Mouse (Mus musculus) kidney, embryonic 14.5 days (tissue): Measurements from ENCODE around the gene Wdr45. TPM values are rescaled to one million over a fixed set of nuclear protein-coding genes. Genes with fewer than 3 reads are reported as not detected.

Source experiments
- ATAC-seq: fragments of 200-750 bp; cut with Nextera tagmentation; 2 replicates; pipeline ENCODE4 v1.8.0; 2017; ENCODE audit warnings: moderate number of reproducible peaks, mild to moderate bottlenecking, moderate TSS enrichment, moderate library complexity; ENCODE audit not compliant: low FRiP score, low TSS enrichment
- H3K27ac ChIP-seq: fragments of 300-500 bp; sonication (generic); 2 replicates; pipeline ENCODE4 v1.5.1; 2014; ENCODE audit warnings: low read depth, mild to moderate bottlenecking, low read length, moderate library complexity, mixed read lengths
- H3K27me3 ChIP-seq: fragments of 300-500 bp; sonication (generic); 2 replicates; pipeline ENCODE4 v1.6.1; 2014; ENCODE audit warnings: mild to moderate bottlenecking, low read length; ENCODE audit not compliant: control insufficient read depth, insufficient read depth
- H3K36me3 ChIP-seq: fragments of 300-500 bp; sonication (generic); 2 replicates; pipeline ENCODE4 v1.6.1; 2014; ENCODE audit warnings: low read length, mixed read lengths; ENCODE audit not compliant: control insufficient read depth, insufficient read depth
- H3K4me1 ChIP-seq: fragments of 300-500 bp; sonication (generic); 2 replicates; pipeline ENCODE4 v1.6.1; 2014; ENCODE audit warnings: low read length, mixed read lengths; ENCODE audit not compliant: control insufficient read depth, insufficient read depth
- H3K4me2 ChIP-seq: fragments of 300-500 bp; sonication (generic); replicated peaks from 2 replicates; pipeline ENCODE4 v1.6.1; 2014; ENCODE audit warnings: low read depth, mild to moderate bottlenecking, low read length
- H3K4me3 ChIP-seq: fragments of 300-500 bp; sonication (generic); 2 replicates; pipeline ENCODE4 v1.5.1; 2014; ENCODE audit warnings: mild to moderate bottlenecking, low read length
- H3K9ac ChIP-seq: fragments of 300-500 bp; sonication (generic); 2 replicates; pipeline ENCODE4 v1.6.1; 2014; ENCODE audit warnings: low read depth, mild to moderate bottlenecking, low read length, moderate library complexity
- H3K9me3 ChIP-seq: fragments of 300-500 bp; sonication (generic); 2 replicates; pipeline ENCODE4 v1.6.1; 2016; ENCODE audit warnings: low read length; ENCODE audit not compliant: control insufficient read depth
- WGBS: fragments of 180-500 bp; shearing (Covaris S2); extraction: QIAGEN DNeasy Blood & Tissue Kit; methylation state at CpG from one replicate; pipeline ENCODE4 v1.1.7; 2014; 5-methylcytosine and 5-hydroxymethylcytosine counted together
- polyA plus RNA-seq: library from polyadenylated mRNA; unstranded; fragments of >200 nt; fragmentation: Nextera tagmentation; extraction: Ambion mirVana; gene quantifications from 2 replicates; pipeline ENCODE4 v1.2.1, GENCODE M21; 2014

Wdr45 gene
- polyA plus RNA-seq, 1 experiment from 2014 or later = 26.0 TPM

- Histone ChIP-seq H3K9me3 (no peaks in the 10 kb centered on the region), H3K9ac (no peak overlapping the region), H3K4me1 (no peaks in the 10 kb centered on the region), H3K4me2 (peak overlapping the region; percentile 55), H3K27me3 (no peaks in the 10 kb centered on the region), H3K4me3 (peak overlapping the region; percentile 60), H3K27ac (no peak overlapping the region), H3K36me3 (peaks cover 6% of the 10 kb centered on the region; the same call in 1 of the 2 replicates)
- WGBS = 33% methylated on average over 13 of the region's 13 CpGs
- ATAC-seq = no peak
Measured at GRCm38 (mm10) chrX:7765281-7765670, 51.1 kb downstream of the Wdr45 start.

GRCm38 (mm10) chrX:7765764-7766163, 51.6 kb downstream of the Wdr45 start:
- WGBS = 23% methylated on average over 11 of the region's 11 CpGs
- peak overlapping the region; percentile 31; the same call in 1 of the 2 replicates for H3K9ac ChIP-seq
- H3K4me3 ChIP-seq = peak overlapping the region; percentile 60
- H3K36me3 ChIP-seq = peaks cover 8% of the 10 kb centered on the region; the same call in 1 of the 2 replicates
- peak; percentile 56 for ATAC-seq
- no peak overlapping the region for H3K27ac ChIP-seq
- H3K4me2 ChIP-seq = peak overlapping the region; percentile 55
- H3K9me3 ChIP-seq = no peaks in the 10 kb centered on the region
- no peaks in the 10 kb centered on the region for H3K4me1 ChIP-seq
- no peaks in the 10 kb centered on the region for H3K27me3 ChIP-seq

- no peak for ATAC-seq
- H3K4me3 ChIP-seq = no peak overlapping the region
Measured at GRCm38 (mm10) chrX:7769302-7770017, 55.3 kb downstream of the Wdr45 start.

GRCm38 (mm10) chrX:7772766-7773165, 58.6 kb downstream of the Wdr45 start:
- WGBS = 58% methylated on average over 2 of the region's 2 CpGs
- H3K36me3 ChIP-seq = peaks cover 27% of the 10 kb centered on the region; the same call in 1 of the 2 replicates
- no peaks in the 10 kb centered on the region for H3K9me3 ChIP-seq

More at GRCm38 (mm10) chrX:7769302-7770017, 55.3 kb downstream of the Wdr45 start:
- Histone ChIP-seq H3K27ac (no peak overlapping the region), H3K27me3 (no peaks in the 10 kb centered on the region), H3K9ac (no peak overlapping the region), H3K4me2 (no peak overlapping the region), H3K36me3 (peaks cover 30% of the 10 kb centered on the region; the same call in 1 of the 2 replicates), H3K9me3 (no peaks in the 10 kb centered on the region), H3K4me1 (no peaks in the 10 kb centered on the region)
- 93% methylated on average over 7 of the region's 7 CpGs for WGBS

GRCm38 (mm10) chrX:7775501-7776205, 61.5 kb downstream of the Wdr45 start:
- ATAC-seq = no peak
- WGBS = 82% methylated on average over 9 of the region's 9 CpGs
- Histone ChIP-seq H3K4me1 (no peaks in the 10 kb centered on the region), H3K4me2 (no peak overlapping the region), H3K36me3 (peaks cover 24% of the 10 kb centered on the region; the same call in 1 of the 2 replicates), H3K9ac (no peak overlapping the region), H3K9me3 (no peaks in the 10 kb centered on the region), H3K27ac (no peak overlapping the region), H3K27me3 (no peaks in the 10 kb centered on the region), H3K4me3 (no peak overlapping the region)

More at GRCm38 (mm10) chrX:7772766-7773165, 58.6 kb downstream of the Wdr45 start:
- H3K4me3 ChIP-seq = no peak overlapping the region
- no peak overlapping the region for H3K4me2 ChIP-seq
- no peak overlapping the region for H3K9ac ChIP-seq
- H3K27ac ChIP-seq = no peak overlapping the region
- no peak for ATAC-seq
- no peaks in the 10 kb centered on the region for H3K27me3 ChIP-seq
- H3K4me1 ChIP-seq = no peaks in the 10 kb centered on the region

- 54% methylated on average over 8 of the region's 8 CpGs for WGBS
- ATAC-seq = peak; percentile 61; the same call in 1 of the 2 replicates
- no peak overlapping the region for H3K9ac ChIP-seq
- no peak overlapping the region for H3K4me2 ChIP-seq
- H3K27me3 ChIP-seq = no peaks in the 10 kb centered on the region
- H3K27ac ChIP-seq = no peak overlapping the region
- peaks cover 15% of the 10 kb centered on the region; the same call in 1 of the 2 replicates for H3K36me3 ChIP-seq
- no peaks in the 10 kb centered on the region for H3K9me3 ChIP-seq
- H3K4me3 ChIP-seq = no peak overlapping the region
- H3K4me1 ChIP-seq = no peaks in the 10 kb centered on the region
Measured at GRCm38 (mm10) chrX:7776329-7777082, 62.4 kb downstream of the Wdr45 start.

Other genes with a start within 250 kb of the Wdr45 start
- gene Foxp3, start 140.7 kb upstream of the Wdr45 start, polyA plus RNA-seq = 0.07 and 0.36 TPM in 2 replicates
- 1.9 and 2.4 TPM in 2 replicates for gene Ppp1r3f, start 140.1 kb upstream of the Wdr45 start, polyA plus RNA-seq
- gene Ccdc22, start 108.8 kb upstream of the Wdr45 start, polyA plus RNA-seq = 25.2 and 32.6 TPM in 2 replicates
- gene Cacna1f, start 107.2 kb upstream of the Wdr45 start, polyA plus RNA-seq = 0.04 TPM in 1 of 2 replicates, not detected in the other
- gene Syp, start 75.9 kb upstream of the Wdr45 start, polyA plus RNA-seq = 1.4 and 1.5 TPM in 2 replicates
- gene Prickle3, start 57.1 kb upstream of the Wdr45 start, polyA plus RNA-seq = 6.9 and 9.7 TPM in 2 replicates
- 188 and 190 TPM in 2 replicates for gene Plp2, start 42.9 kb upstream of the Wdr45 start, polyA plus RNA-seq
- gene Magix, start 33.1 kb upstream of the Wdr45 start, polyA plus RNA-seq = 0.28 and 0.29 TPM in 2 replicates
- gene Gpkow, start 17.2 kb upstream of the Wdr45 start, polyA plus RNA-seq = 21.3 and 47.4 TPM in 2 replicates
- 0.23 TPM in 1 of 2 replicates, not detected in the other for gene Gm45208, start 7.9 kb downstream of the Wdr45 start, polyA plus RNA-seq
- gene Praf2, start 14.1 kb downstream of the Wdr45 start, polyA plus RNA-seq = 74.5 and 80.1 TPM in 2 replicates
- gene Ccdc120, start 36.6 kb downstream of the Wdr45 start, polyA plus RNA-seq = 15.6 and 21.5 TPM in 2 replicates
- 19.7 and 25.6 TPM in 2 replicates for gene Tfe3, start 48.2 kb downstream of the Wdr45 start, polyA plus RNA-seq
- gene Gripap1, start 75.4 kb downstream of the Wdr45 start, polyA plus RNA-seq = 34.5 and 35.8 TPM in 2 replicates
- 1.7 and 2.6 TPM in 2 replicates for gene Kcnd1, start 108.0 kb downstream of the Wdr45 start, polyA plus RNA-seq
- gene Otud5, start 127.0 kb downstream of the Wdr45 start, polyA plus RNA-seq = 29.6 and 29.8 TPM in 2 replicates
- gene Pim2, start 163.9 kb downstream of the Wdr45 start, polyA plus RNA-seq = 6.7 and 8.1 TPM in 2 replicates
- 12.6 and 14.1 TPM in 2 replicates for gene Slc35a2, start 169.7 kb downstream of the Wdr45 start, polyA plus RNA-seq
- gene Pqbp1, start 184.9 kb downstream of the Wdr45 start, polyA plus RNA-seq = 102 and 113 TPM in 2 replicates
- gene Timm17b, start 185.0 kb downstream of the Wdr45 start, polyA plus RNA-seq = 173 and 218 TPM in 2 replicates
- gene Gm10491, start 193.5 kb downstream of the Wdr45 start, polyA plus RNA-seq = not detected in 2 replicates
- gene Gm10490, start 195.2 kb downstream of the Wdr45 start, polyA plus RNA-seq = not detected in 2 replicates
- gene Pcsk1n, start 205.5 kb downstream of the Wdr45 start, polyA plus RNA-seq = 0.09 and 0.14 TPM in 2 replicates
- gene Eras, start 214.3 kb downstream of the Wdr45 start, polyA plus RNA-seq = not detected in 2 replicates
- gene Hdac6, start 233.6 kb downstream of the Wdr45 start, polyA plus RNA-seq = 28.7 and 51.3 TPM in 2 replicates